Mouse (Mus musculus) midbrain, embryonic 15.5 days (tissue): ENCODE data around the gene Comp. TPM values are rescaled to one million over a fixed set of nuclear protein-coding genes. Genes with fewer than 3 reads are reported as not detected.

ENCODE experiments used
- ATAC-seq: fragments of 200-750 bp; cut with Nextera tagmentation; replicated peaks from 2 replicates; pipeline ENCODE4 v1.8.0; 2017; ENCODE audit warnings: moderate TSS enrichment
- H3K27ac ChIP-seq: fragments of 300-500 bp; sonication (generic); 2 replicates; pipeline ENCODE4 v1.5.1; 2015; ENCODE audit warnings: mild to moderate bottlenecking, inconsistent platforms
- H3K27me3 ChIP-seq: fragments of 300-500 bp; sonication (generic); replicated peaks from 2 replicates; pipeline ENCODE4 v1.6.1; 2015; ENCODE audit warnings: inconsistent platforms
- H3K36me3 ChIP-seq: fragments of 300-500 bp; sonication (generic); replicated peaks from 2 replicates; pipeline ENCODE4 v1.6.1; 2015; ENCODE audit warnings: inconsistent platforms
- H3K4me1 ChIP-seq: fragments of 300-500 bp; sonication (generic); 2 replicates; pipeline ENCODE4 v1.6.1; 2015; ENCODE audit warnings: inconsistent platforms
- H3K4me2 ChIP-seq: fragments of 300-500 bp; sonication (generic); 2 replicates; pipeline ENCODE4 v1.6.1; 2015; ENCODE audit warnings: inconsistent platforms, mild to moderate bottlenecking, moderate library complexity
- H3K4me3 ChIP-seq: fragments of 300-500 bp; sonication (generic); 2 replicates; pipeline ENCODE4 v1.5.1; 2015; ENCODE audit warnings: mild to moderate bottlenecking, inconsistent platforms
- H3K9ac ChIP-seq: fragments of 300-500 bp; sonication (generic); 2 replicates; pipeline ENCODE4 v1.6.1; 2015; ENCODE audit warnings: mild to moderate bottlenecking, inconsistent platforms
- H3K9me3 ChIP-seq: fragments of 300-500 bp; sonication (generic); 2 replicates; pipeline ENCODE4 v1.6.1; 2016; ENCODE audit warnings: inconsistent platforms
- WGBS: fragments of 180-500 bp; shearing (Covaris S2); methylation state at CpG from one replicate; pipeline ENCODE4 v1.1.7; 2015; ENCODE audit warnings: mixed read lengths; 5-methylcytosine and 5-hydroxymethylcytosine counted together
- polyA plus RNA-seq: library from polyadenylated mRNA; unstranded; fragments of >200 nt; fragmentation: Nextera tagmentation; extraction: Ambion mirVana; gene quantifications from 2 replicates; pipeline ENCODE4 v1.2.1, GENCODE M21; 2015

Comp gene
- polyA plus RNA-seq, 1 experiment from 2014 or later: 0.57 TPM

DNA sequence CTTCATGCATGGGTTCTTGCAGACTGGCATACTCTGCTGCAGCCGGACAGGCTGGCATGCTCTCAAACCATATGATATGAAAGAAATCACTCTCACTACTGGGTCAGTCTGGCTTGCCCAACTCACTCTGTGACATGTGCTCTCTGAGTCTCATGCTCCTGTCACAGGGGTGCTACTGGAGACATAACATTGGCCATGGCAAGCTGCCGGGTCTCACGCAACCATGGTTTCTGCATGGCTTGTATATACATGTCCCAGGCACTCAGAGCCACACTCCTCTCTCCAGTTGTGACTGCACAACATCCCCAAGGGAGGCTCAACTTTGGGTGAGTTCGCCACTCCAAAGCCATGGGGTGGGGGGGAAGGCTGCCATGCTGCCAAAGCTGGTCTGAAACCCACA lies 57.9 kb downstream of the Comp start:
- Histone ChIP-seq H3K4me1 (no peaks in the 10 kb centered on the region; the same call in 1 of the 2 replicates), H3K9ac (no peak overlapping the region), H3K27ac (no peak overlapping the region), H3K27me3 (no peaks in the 10 kb centered on the region), H3K9me3 (no peaks in the 10 kb centered on the region), H3K4me2 (no peak overlapping the region), H3K4me3 (no peak overlapping the region), H3K36me3 (no peaks in the 10 kb centered on the region)
- 96% methylated on average over 4 of the region's 4 CpGs for WGBS
- ATAC-seq: no peak

Other genes with a start within 250 kb of the Comp start
- 36.7 and 39.1 TPM in 2 replicates for gene Nr2c2ap, start 242.2 kb upstream of the Comp start, polyA plus RNA-seq
- gene Rfxank, start 234.4 kb upstream of the Comp start, polyA plus RNA-seq: 13.4 and 14.2 TPM in 2 replicates
- 59.1 and 64.8 TPM in 2 replicates for gene Borcs8, start 234.1 kb upstream of the Comp start, polyA plus RNA-seq
- 0.37 and 0.56 TPM in 2 replicates for gene Mef2b, start 233.8 kb upstream of the Comp start, polyA plus RNA-seq
- gene Tmem161a, start 201.2 kb upstream of the Comp start, polyA plus RNA-seq: 60.9 and 62.0 TPM in 2 replicates
- gene Slc25a42, start 161.3 kb upstream of the Comp start, polyA plus RNA-seq: 8.7 and 10.9 TPM in 2 replicates
- 102 and 109 TPM in 2 replicates for gene Sugp2, start 139.3 kb upstream of the Comp start, polyA plus RNA-seq
- 117 and 118 TPM in 2 replicates for gene Armc6, start 139.1 kb upstream of the Comp start, polyA plus RNA-seq
- gene Homer3, start 90.7 kb upstream of the Comp start, polyA plus RNA-seq: 37.9 and 41.2 TPM in 2 replicates
- 44.5 and 48.0 TPM in 2 replicates for gene Ddx49, start 71.1 kb upstream of the Comp start, polyA plus RNA-seq
- 299 and 322 TPM in 2 replicates for gene Cope, start 71.0 kb upstream of the Comp start, polyA plus RNA-seq
- 38.2 and 40.1 TPM in 2 replicates for gene Cers1, start 57.8 kb upstream of the Comp start, polyA plus RNA-seq
- gene Gdf1, start 43.7 kb upstream of the Comp start, polyA plus RNA-seq: 5.3 and 7.4 TPM in 2 replicates
- 15.1 and 16.0 TPM in 2 replicates for gene Upf1, start 20.3 kb upstream of the Comp start, polyA plus RNA-seq
- 57.2 and 58.7 TPM in 2 replicates for gene Crtc1, start 66.0 kb downstream of the Comp start, polyA plus RNA-seq
- gene Klhl26, start 103.4 kb downstream of the Comp start, polyA plus RNA-seq: 31.0 and 31.4 TPM in 2 replicates
- gene Tmem59l, start 113.8 kb downstream of the Comp start, polyA plus RNA-seq: 123 and 141 TPM in 2 replicates
- 2.4 and 2.9 TPM in 2 replicates for gene Crlf1, start 119.6 kb downstream of the Comp start, polyA plus RNA-seq
- 164 and 169 TPM in 2 replicates for gene Rex1bd, start 133.2 kb downstream of the Comp start, polyA plus RNA-seq
- 587 and 620 TPM in 2 replicates for gene Uba52, start 137.2 kb downstream of the Comp start, polyA plus RNA-seq
- 450 and 462 TPM in 2 replicates for gene Fkbp8, start 154.2 kb downstream of the Comp start, polyA plus RNA-seq
- 46.4 and 51.7 TPM in 2 replicates for gene Kxd1, start 154.4 kb downstream of the Comp start, polyA plus RNA-seq
- 18.6 and 19.9 TPM in 2 replicates for gene Ell, start 165.9 kb downstream of the Comp start, polyA plus RNA-seq
- 175 and 176 TPM in 2 replicates for gene Isyna1, start 220.8 kb downstream of the Comp start, polyA plus RNA-seq
- 175 and 189 TPM in 2 replicates for gene Ssbp4, start 235.3 kb downstream of the Comp start, polyA plus RNA-seq
- 1.2 and 1.6 TPM in 2 replicates for gene Lrrc25, start 242.6 kb downstream of the Comp start, polyA plus RNA-seq